Mouse (Mus musculus) ES-Bruce4 (cell line): Measurements from ENCODE around the gene Ccdc194. TPM values are rescaled to one million over a fixed set of nuclear protein-coding genes. Genes with fewer than 3 reads are reported as not detected.

Source experiments
- H3K27ac ChIP-seq: 2 replicates; pipeline ENCODE4 v1.5.1; 2012; ENCODE audit warnings: low read length, inconsistent platforms; ENCODE audit not compliant: insufficient read depth
- H3K27me3 ChIP-seq: 2 replicates; pipeline ENCODE4 v1.6.1; 2012; ENCODE audit warnings: mild to moderate bottlenecking, low read length, inconsistent platforms; ENCODE audit not compliant: control insufficient read depth, poor library complexity, insufficient read depth, severe bottlenecking
- H3K36me3 ChIP-seq: 2 replicates; pipeline ENCODE4 v1.6.1; 2012; ENCODE audit warnings: inconsistent platforms, mild to moderate bottlenecking, low read length, moderate library complexity; ENCODE audit not compliant: control insufficient read depth, poor library complexity, insufficient read depth, severe bottlenecking
- H3K4me1 ChIP-seq: one replicate; pipeline ENCODE4 v1.8.1; 2011; ENCODE audit warnings: low read length; ENCODE audit not compliant: control insufficient read depth, insufficient read depth
- H3K4me3 ChIP-seq: 2 replicates; pipeline ENCODE4 v1.5.1; 2011; ENCODE audit warnings: low read depth, mild to moderate bottlenecking, low read length
- H3K9ac ChIP-seq: 2 replicates; pipeline ENCODE4 v1.6.1; 2012; ENCODE audit warnings: low read depth, mild to moderate bottlenecking, inconsistent platforms; ENCODE audit not compliant: poor library complexity, severe bottlenecking
- H3K9me3 ChIP-seq: replicated peaks from 2 replicates; pipeline ENCODE4 v1.6.1; 2012; ENCODE audit warnings: mild to moderate bottlenecking, low read length, inconsistent platforms; ENCODE audit not compliant: control insufficient read depth, poor library complexity, insufficient read depth, severe bottlenecking
- CTCF ChIP-seq: IDR thresholded peaks from one replicate; pipeline ENCODE4 v1.8.1; 2011; ENCODE audit warnings: low read depth, low read length
- EP300 ChIP-seq: IDR thresholded peaks from 2 replicates; pipeline ENCODE4 v1.6.1; 2011; ENCODE audit warnings: low read depth, low read length; ENCODE audit not compliant: insufficient read depth
- POLR2A ChIP-seq: IDR thresholded peaks from one replicate; pipeline ENCODE4 v1.8.1; 2011; ENCODE audit warnings: low read length; ENCODE audit not compliant: insufficient read depth
- polyA plus RNA-seq: library from polyadenylated mRNA; stranded (reverse); fragments of >200 nt; gene quantifications from 2 replicates; pipeline ENCODE4 v1.2.4, GENCODE M21; 2011; ENCODE audit warnings: low read depth; ENCODE audit not compliant: missing spikeins, insufficient read depth, insufficient read length

Ccdc194 gene
- 4.3 and 4.9 TPM in 2 replicates for polyA plus RNA-seq

- Histone ChIP-seq H3K27me3 (peaks cover 3% of the 10 kb centered on the region; the same call in 1 of the 2 replicates), H3K4me3 (peak within 1 kb of the TSS; percentile 17), H3K27ac (peak within 1 kb of the TSS; percentile 42), H3K36me3 (no peaks in the 10 kb centered on the region), H3K4me1 (peaks cover 3% of the 10 kb centered on the region), H3K9me3 (no peaks in the 10 kb centered on the region), H3K9ac (peak within 1 kb of the TSS; percentile 86)
- TF ChIP-seq POLR2A = no peak
- TF ChIP-seq CTCF = no peak
- TF ChIP-seq EP300 = no peak
Measured at GRCm38 (mm10) chr8:71525226-71526050, at the start of gene Ccdc194. TSS of gene Ccdc194 (minus strand) at chr8:71525711.

GRCm38 (mm10) chr8:71575020-71575419 is 49.5 kb upstream of the Ccdc194 start:
- Histone ChIP-seq H3K27me3 (no peaks in the 10 kb centered on the region), H3K36me3 (no peaks in the 10 kb centered on the region), H3K9me3 (no peaks in the 10 kb centered on the region), H3K27ac (no peak overlapping the region), H3K4me1 (no peaks in the 10 kb centered on the region), H3K9ac (no peak overlapping the region), H3K4me3 (no peak overlapping the region)
- no peak for TF ChIP-seq EP300
- no peak for TF ChIP-seq POLR2A
- no peak for TF ChIP-seq CTCF

GRCm38 (mm10) chr8:71574426-71574825 is 48.9 kb upstream of the Ccdc194 start:
- no peaks in the 10 kb centered on the region for H3K27me3 ChIP-seq
- TF ChIP-seq POLR2A (no peak), CTCF (no peak), EP300 (no peak)
- H3K27ac ChIP-seq = no peak overlapping the region
- H3K9me3 ChIP-seq = no peaks in the 10 kb centered on the region
- no peak overlapping the region for H3K4me3 ChIP-seq
- no peaks in the 10 kb centered on the region for H3K4me1 ChIP-seq
- H3K9ac ChIP-seq = no peak overlapping the region
- H3K36me3 ChIP-seq = no peaks in the 10 kb centered on the region

- Histone ChIP-seq H3K4me3 (no peak overlapping the region), H3K27me3 (no peaks in the 10 kb centered on the region), H3K36me3 (no peaks in the 10 kb centered on the region), H3K27ac (no peak overlapping the region), H3K9ac (no peak overlapping the region), H3K9me3 (no peaks in the 10 kb centered on the region), H3K4me1 (no peaks in the 10 kb centered on the region)
- TF ChIP-seq CTCF = no peak
- no peak for TF ChIP-seq EP300
- TF ChIP-seq POLR2A = no peak
Measured at GRCm38 (mm10) chr8:71572847-71573633, 47.5 kb upstream of the Ccdc194 start.

GRCm38 (mm10) chr8:71572077-71572476 is 46.6 kb upstream of the Ccdc194 start:
- H3K9ac ChIP-seq = no peak overlapping the region
- H3K9me3 ChIP-seq = no peaks in the 10 kb centered on the region
- no peak overlapping the region for H3K27ac ChIP-seq
- H3K4me1 ChIP-seq = peaks cover 3% of the 10 kb centered on the region
- H3K27me3 ChIP-seq = no peaks in the 10 kb centered on the region
- no peak overlapping the region for H3K4me3 ChIP-seq
- TF ChIP-seq POLR2A (no peak), EP300 (no peak), CTCF (no peak)
- no peaks in the 10 kb centered on the region for H3K36me3 ChIP-seq
